In genomic region chr6:90463890-90464421, GRCm38 (mm10) we compare ENCODE assay signal across 8 mouse cellular contexts. TPM values are rescaled to one million over a fixed set of nuclear protein-coding genes. Genes with fewer than 3 reads are reported as not detected.
DNase-seq lines count a peak whose midpoint lies in the region; ATAC-seq and TF ChIP-seq lines count a peak whose summit lies in the region.

No protein-coding gene starts in this region.

- H3K4me3 ChIP-seq in left cerebral cortex, adult 2 months, result peak overlapping the region; percentile 75
- peak overlapping the region; percentile 68 for H3K4me3 ChIP-seq in forebrain, embryonic 14.5 days (ENCODE audit: low read depth, low read length)
- peak overlapping the region; percentile 66 for H3K4me3 ChIP-seq in limb, embryonic 15.5 days
- H3K4me3 ChIP-seq in olfactory bulb, adult 2 months (ENCODE audit: insufficient read depth, low read depth, low read length), result peak overlapping the region; percentile 68

- H3K36me3 ChIP-seq in forebrain, embryonic 14.5 days (ENCODE audit: control insufficient read depth, insufficient read depth, low read length), result 0 out of 2 replicates have a peak, but pooled peaks cover 4% of the 10 kb centered on the region
- H3K36me3 ChIP-seq in limb, embryonic 15.5 days, result peaks cover 16% of the 10 kb centered on the region; the same call in 1 of the 2 replicates

- no peaks in the 10 kb centered on the region for H3K9me3 ChIP-seq in forebrain, embryonic 14.5 days (replicated peaks; ENCODE audit: control insufficient read depth, low read length)
- no peaks in the 10 kb centered on the region for H3K9me3 ChIP-seq in limb, embryonic 15.5 days

- H3K4me2 ChIP-seq in forebrain, embryonic 14.5 days (ENCODE audit: low read length), result peak overlapping the region; percentile 100
- H3K4me2 ChIP-seq in limb, embryonic 15.5 days, result peak overlapping the region; percentile 99

- no peak for TF ChIP-seq POLR2A in olfactory bulb, adult 2 months (IDR thresholded peaks at IDR 0.05; ENCODE audit: insufficient read depth, low read depth, low read length)

- intact Hi-C loops in left cerebral cortex, adult 2 months (cut with DNase I), result loop anchor here (1.0 to 2.0 kb wide), 3 partner anchors 7 to 71 kb away; no protein-coding TSS in a partner anchor
- intact Hi-C loops in left cerebral cortex, postnatal 36 days (cut with DNase I), result loop anchor here (2.0 to 5.0 kb wide), 2 partner anchors 43 to 73 kb away; no protein-coding TSS in a partner anchor

- no peak for TF ChIP-seq CTCF in left cerebral cortex, adult 2 months (IDR thresholded peaks at IDR 0.05)
- no peak for TF ChIP-seq CTCF in olfactory bulb, adult 2 months (IDR thresholded peaks at IDR 0.05; ENCODE audit: insufficient read depth, low read depth, low read length)

- H3K4me1 ChIP-seq in forebrain, embryonic 14.5 days (ENCODE audit: control insufficient read depth, insufficient read depth, low read length), result peaks cover 13% of the 10 kb centered on the region
- peaks cover 23% of the 10 kb centered on the region for H3K4me1 ChIP-seq in limb, embryonic 15.5 days
- H3K4me1 ChIP-seq in olfactory bulb, adult 2 months (ENCODE audit: control insufficient read depth, insufficient read depth, low read length), result peaks cover 29% of the 10 kb centered on the region

- H3K27me3 ChIP-seq in forebrain, embryonic 14.5 days (replicated peaks; ENCODE audit: control insufficient read depth, insufficient read depth, low read length), result no peaks in the 10 kb centered on the region
- peaks cover 29% of the 10 kb centered on the region for H3K27me3 ChIP-seq in limb, embryonic 15.5 days

- H3K9ac ChIP-seq in forebrain, embryonic 14.5 days (ENCODE audit: low read length), result no peak overlapping the region
- H3K9ac ChIP-seq in limb, embryonic 15.5 days, result no peak overlapping the region

- 35% methylated on average over 7 of the region's 7 CpGs for WGBS in forebrain, embryonic 14.5 days
- WGBS in limb, embryonic 15.5 days, result 30% methylated on average over 7 of the region's 7 CpGs
- WGBS in olfactory bulb, adult 2 months, result 48% methylated on average over 7 of the region's 7 CpGs

- DNase-seq in left cerebral cortex, adult 2 months (ENCODE audit: extremely low spot score in 1 of 2, low spot score in 2 of 2), result no peak
- DNase-seq in left cerebral cortex, postnatal 36 days (ENCODE audit: low spot score in 2 of 2), result no peak
- DNase-seq in forebrain, embryonic 14.5 days (ENCODE audit: low spot score), result peak; percentile 34
- DNase-seq in spleen, postnatal 36 days (ENCODE audit: low spot score in 2 of 2), result no peak
- DNase-seq in urinary bladder, postnatal 4 days (ENCODE audit: low spot score in 2 of 2), result no peak
- DNase-seq in thymus, adult 18-20 months, result no peak

- H3K27ac ChIP-seq in left cerebral cortex, adult 2 months, result peak overlapping the region; percentile 96
- H3K27ac ChIP-seq in forebrain, embryonic 14.5 days (ENCODE audit: low read depth, low read length), result no peak overlapping the region
- no peak overlapping the region for H3K27ac ChIP-seq in limb, embryonic 15.5 days
- peak overlapping the region; percentile 48 for H3K27ac ChIP-seq in olfactory bulb, adult 2 months (ENCODE audit: insufficient read depth, low read depth, low read length)

- peak; percentile 16; the same call in 1 of the 2 replicates for ATAC-seq in forebrain, embryonic 14.5 days
- no peak for ATAC-seq in limb, embryonic 15.5 days (ENCODE audit: insufficient number of reproducible peaks, low FRiP score, low TSS enrichment, low read depth)

RNA-seq across cellular contexts. Expression of gene Klf15, which starts 1.6 kb away (rescaled TPM):
- total RNA-seq in left cerebral cortex, adult 2 months (2021), result 10 to 100 TPM; 29.0 to 34.4 TPM
- 10 to 100 TPM; 26.4 to 27.2 TPM for total RNA-seq in left cerebral cortex, postnatal 36 days (2021)
- polyA plus RNA-seq in forebrain, embryonic 14.5 days (2014; fragmentation: Nextera tagmentation; extraction: Ambion mirVana), result 10.3 and 12.0 TPM in 2 replicates
- 5.9 and 6.0 TPM in 2 replicates for polyA plus RNA-seq in limb, embryonic 15.5 days (2015; fragmentation: Nextera tagmentation; extraction: Ambion mirVana)
- polyA plus RNA-seq in olfactory bulb, adult 2 months (2012; ENCODE audit: insufficient read depth, insufficient read length, low replicate concordance, missing spikeins), result not detected in 2 replicates

RNA-seq across cellular contexts. Expression of gene Aldh1l1, which starts 22.3 kb away (rescaled TPM):
- 10 to 100 TPM; 62.6 to 66.0 TPM for total RNA-seq in left cerebral cortex, adult 2 months (2021)
- 10 to 100 TPM; 56.0 to 67.0 TPM for total RNA-seq in left cerebral cortex, postnatal 36 days (2021)
- 15.8 and 24.1 TPM in 2 replicates for polyA plus RNA-seq in forebrain, embryonic 14.5 days (2014; fragmentation: Nextera tagmentation; extraction: Ambion mirVana)
- 1.9 and 2.7 TPM in 2 replicates for polyA plus RNA-seq in limb, embryonic 15.5 days (2015; fragmentation: Nextera tagmentation; extraction: Ambion mirVana)
- polyA plus RNA-seq in olfactory bulb, adult 2 months (2012; ENCODE audit: insufficient read depth, insufficient read length, low replicate concordance, missing spikeins), result not detected in 2 replicates

RNA-seq across cellular contexts. Expression of gene Cfap100, which starts 35.4 kb away (rescaled TPM):
- 1 to 10 TPM; 4.5 to 6.5 TPM for total RNA-seq in left cerebral cortex, adult 2 months (2021)
- 1 to 10 TPM; 5.3 to 7.4 TPM for total RNA-seq in left cerebral cortex, postnatal 36 days (2021)
- 3.0 and 3.1 TPM in 2 replicates for polyA plus RNA-seq in forebrain, embryonic 14.5 days (2014; fragmentation: Nextera tagmentation; extraction: Ambion mirVana)
- polyA plus RNA-seq in limb, embryonic 15.5 days (2015; fragmentation: Nextera tagmentation; extraction: Ambion mirVana), result 0.44 and 1.0 TPM in 2 replicates
- polyA plus RNA-seq in olfactory bulb, adult 2 months (2012; ENCODE audit: insufficient read depth, insufficient read length, low replicate concordance, missing spikeins), result not detected in 2 replicates

Comparison
In these comparisons a context has a peak if more than half of its experiments do, and no peak if none do; other contexts are left out.
1. H3K27ac ChIP-seq: peak in left cerebral cortex, adult 2 months (single experiment) and olfactory bulb, adult 2 months (single experiment); none in forebrain, embryonic 14.5 days (single experiment) and limb, embryonic 15.5 days (single experiment).
2. Peak in every context shown above with its lines, with median percentiles within 50 percentile points of each other: H3K4me3 ChIP-seq.